Mouse (Mus musculus) liver, embryonic 14.5 days (tissue): ENCODE data around the gene Cacna1d.

Experiments used
- CTCF ChIP-seq: IDR thresholded peaks from 2 replicates; pipeline ENCODE4 v1.5.1; 2016; ENCODE audit warnings: antibody characterized with exemption, low read depth, control low read depth
- EP300 ChIP-seq: IDR thresholded peaks from 2 replicates; pipeline ENCODE4 v1.6.1; 2016; ENCODE audit warnings: antibody characterized with exemption, low read depth

DNA sequence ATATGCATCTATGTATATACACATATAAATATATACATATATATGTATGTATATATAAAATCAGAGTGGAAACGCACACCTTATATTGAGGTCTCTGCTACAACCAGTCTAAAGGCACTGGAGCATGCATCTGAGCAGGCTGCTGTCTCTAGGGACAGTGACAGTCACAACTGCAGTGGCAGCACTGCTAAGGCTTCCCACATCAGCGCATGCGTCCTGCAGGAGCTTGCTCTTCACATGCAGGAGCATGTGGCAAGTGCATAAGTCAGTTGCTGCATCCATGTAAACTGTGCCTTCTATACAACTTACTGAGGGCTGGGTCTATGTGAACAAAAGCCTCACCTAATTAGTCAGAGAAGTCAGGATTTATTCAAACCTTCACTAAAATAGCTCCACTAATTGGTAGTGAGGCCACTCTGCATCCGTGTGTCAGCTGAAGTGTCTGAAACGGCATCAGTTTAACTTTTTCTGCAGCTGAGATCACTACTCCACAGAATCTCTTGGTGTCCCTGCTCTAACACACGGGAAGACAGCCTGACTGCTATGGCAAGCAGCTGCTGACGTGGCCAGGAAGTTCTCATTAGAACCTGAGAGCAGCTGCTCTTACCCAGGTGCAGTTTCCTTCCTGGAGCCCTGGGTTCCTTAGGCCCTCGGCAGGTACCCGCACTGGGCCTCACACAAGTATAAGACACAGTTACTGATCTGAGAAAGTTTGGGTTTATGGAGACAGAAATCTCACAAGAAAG is 199.7 kb downstream of the Cacna1d start:
- TF ChIP-seq EP300 (no peak), CTCF (no peak)
